Mouse (Mus musculus): ENCODE measurements around the gene Trpm3. TPM values are rescaled to one million over a fixed set of nuclear protein-coding genes. Genes with fewer than 3 reads are reported as not detected.
"Not testable (repeated sequence)": the region's sequence is repeated elsewhere in the genome, so short reads cannot be mapped to it uniquely, and the experiment has no call there.

Gene Trpm3
- polyA plus RNA-seq, 1 experiment, result not detected

- no peaks in the 10 kb centered on the region for H3K27me3 ChIP-seq (replicated peaks)
- TF ChIP-seq GATA1 (IDR thresholded peaks at IDR 0.05; ENCODE audit: borderline replicate concordance, low read length) (no peak), FLI1 (IDR thresholded peaks at IDR 0.05; ENCODE audit: low read length) (no peak)
- no peak overlapping the region for H3K4me3 ChIP-seq (replicated peaks)
- H3K4me1 ChIP-seq, result no peaks in the 10 kb centered on the region
- no peaks in the 10 kb centered on the region for H3K36me3 ChIP-seq (replicated peaks; ENCODE audit: low read length)
- no peaks in the 10 kb centered on the region for H3K9me3 ChIP-seq
Observed at GRCm38 (mm10) chr19:22848251-22848650, 709.4 kb downstream of the Trpm3 start.

DNA sequence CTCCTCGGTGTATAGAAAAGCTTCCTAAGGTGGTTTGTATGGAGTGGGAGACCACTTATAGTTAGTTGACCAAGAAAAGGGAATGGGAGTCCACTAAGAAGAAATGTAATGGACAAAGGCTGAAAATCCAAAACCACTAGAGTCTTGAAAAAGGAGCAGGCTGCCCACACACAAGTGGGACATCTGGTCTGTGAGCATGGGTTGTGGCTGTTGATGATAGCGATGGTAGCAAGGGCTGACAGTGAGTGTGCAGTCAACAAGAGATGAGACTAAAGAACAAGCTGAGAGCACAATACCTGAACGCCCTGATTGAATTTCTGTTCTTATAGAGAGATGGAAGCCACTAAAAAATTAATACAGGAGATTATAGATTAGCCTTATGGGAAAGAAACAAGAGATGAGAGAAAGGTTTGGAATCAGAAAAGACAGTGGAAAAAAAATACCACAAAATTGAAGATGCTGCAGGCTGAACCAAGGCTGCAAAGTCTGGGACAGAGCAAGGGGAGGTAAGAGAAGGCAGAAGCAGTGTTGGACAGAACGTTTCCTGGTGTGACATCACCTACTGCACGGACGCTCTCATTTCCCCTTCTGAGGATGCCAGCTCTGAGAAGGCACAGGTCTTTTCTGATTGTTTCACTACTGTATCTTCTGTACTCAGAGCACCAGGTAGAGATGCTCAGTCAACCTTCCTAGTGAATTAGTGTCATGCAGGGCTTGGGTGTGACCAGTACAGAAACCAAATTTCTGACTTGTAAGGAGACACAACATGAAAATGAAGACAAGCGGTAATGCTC lies 710.1 kb downstream of the Trpm3 start:
- TF ChIP-seq GATA1 (IDR thresholded peaks at IDR 0.05; ENCODE audit: borderline replicate concordance, low read length), result no peak
- no peak for TF ChIP-seq FLI1 (IDR thresholded peaks at IDR 0.05; ENCODE audit: low read length)
- Histone ChIP-seq H3K4me1 (no peaks in the 10 kb centered on the region), H3K4me3 (replicated peaks) (no peak overlapping the region), H3K27me3 (replicated peaks) (no peaks in the 10 kb centered on the region), H3K36me3 (replicated peaks; ENCODE audit: low read length) (no peaks in the 10 kb centered on the region), H3K9me3 (no peaks in the 10 kb centered on the region)

GRCm38 (mm10) chr19:22851423-22851822 lies 712.6 kb downstream of the Trpm3 start:
- H3K4me1 ChIP-seq; H3K27me3 ChIP-seq (replicated peaks); H3K36me3 ChIP-seq (replicated peaks; ENCODE audit: low read length); H3K4me3 ChIP-seq (replicated peaks); H3K9me3 ChIP-seq: not testable (repeated sequence)

DNA sequence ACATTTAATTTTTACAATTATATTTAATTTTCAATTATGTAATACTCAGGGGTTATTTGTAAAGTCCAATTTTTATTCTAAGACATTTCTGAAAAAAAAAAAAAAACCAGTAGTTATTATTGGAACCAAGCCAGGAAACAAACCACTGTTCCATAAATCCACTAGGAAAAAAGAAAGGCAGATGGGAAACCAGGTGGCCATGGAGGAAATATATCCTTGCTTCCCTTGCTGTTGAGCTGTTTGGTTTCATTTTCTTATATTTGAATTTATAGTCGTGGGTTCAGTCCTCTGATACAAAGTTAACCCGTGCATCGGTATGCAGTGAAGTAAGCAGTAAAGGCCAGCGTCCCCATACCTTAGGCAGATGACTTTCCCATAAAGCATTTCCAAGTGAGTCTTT lies 720.8 kb downstream of the Trpm3 start:
- H3K4me3 ChIP-seq (replicated peaks), result no peak overlapping the region
- no peaks in the 10 kb centered on the region for H3K4me1 ChIP-seq
- TF ChIP-seq GATA1 (IDR thresholded peaks at IDR 0.05; ENCODE audit: borderline replicate concordance, low read length), result no peak
- no peak for TF ChIP-seq FLI1 (IDR thresholded peaks at IDR 0.05; ENCODE audit: low read length)
- H3K9me3 ChIP-seq, result no peaks in the 10 kb centered on the region
- H3K27me3 ChIP-seq (replicated peaks), result no peaks in the 10 kb centered on the region
- H3K36me3 ChIP-seq (replicated peaks; ENCODE audit: low read length), result no peaks in the 10 kb centered on the region

DNA sequence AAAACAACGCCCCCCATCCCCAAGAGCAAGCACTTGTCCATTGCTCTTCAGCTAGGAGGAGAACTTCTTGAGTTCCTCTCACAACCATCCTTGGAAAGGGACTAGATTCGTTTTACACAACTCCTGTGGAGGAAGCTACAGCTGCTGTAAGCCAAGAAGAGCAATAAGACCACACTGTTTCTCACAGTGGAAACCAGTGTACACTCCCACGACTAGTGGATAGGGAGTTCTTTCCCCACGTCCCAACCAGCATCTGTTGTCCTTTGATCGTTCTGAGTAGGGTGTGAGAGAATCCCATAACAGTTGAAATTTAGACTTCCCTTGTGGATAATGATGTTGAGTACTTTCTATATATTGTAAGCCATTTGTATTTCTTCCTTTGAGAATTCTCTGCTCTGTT lies 728.6 kb downstream of the Trpm3 start:
- TF ChIP-seq GATA1 (IDR thresholded peaks at IDR 0.05; ENCODE audit: borderline replicate concordance, low read length) (no peak), FLI1 (IDR thresholded peaks at IDR 0.05; ENCODE audit: low read length) (no peak)
- Histone ChIP-seq H3K9me3 (no peaks in the 10 kb centered on the region), H3K27me3 (replicated peaks) (no peaks in the 10 kb centered on the region)

GRCm38 (mm10) chr19:22869853-22870252 lies 731.0 kb downstream of the Trpm3 start:
- Histone ChIP-seq H3K9me3 (no peaks in the 10 kb centered on the region), H3K27me3 (replicated peaks) (no peaks in the 10 kb centered on the region), H3K36me3 (replicated peaks; ENCODE audit: low read length) (no peaks in the 10 kb centered on the region), H3K4me1 (no peaks in the 10 kb centered on the region), H3K4me3 (replicated peaks) (no peak overlapping the region)
- TF ChIP-seq GATA1 (IDR thresholded peaks at IDR 0.05; ENCODE audit: borderline replicate concordance, low read length) (no peak), FLI1 (IDR thresholded peaks at IDR 0.05; ENCODE audit: low read length) (no peak)

More for the DNA sequence above, 728.6 kb downstream of the Trpm3 start:
- Histone ChIP-seq H3K4me1 (no peaks in the 10 kb centered on the region), H3K4me3 (replicated peaks) (no peak overlapping the region), H3K36me3 (replicated peaks; ENCODE audit: low read length) (no peaks in the 10 kb centered on the region)

DNA sequence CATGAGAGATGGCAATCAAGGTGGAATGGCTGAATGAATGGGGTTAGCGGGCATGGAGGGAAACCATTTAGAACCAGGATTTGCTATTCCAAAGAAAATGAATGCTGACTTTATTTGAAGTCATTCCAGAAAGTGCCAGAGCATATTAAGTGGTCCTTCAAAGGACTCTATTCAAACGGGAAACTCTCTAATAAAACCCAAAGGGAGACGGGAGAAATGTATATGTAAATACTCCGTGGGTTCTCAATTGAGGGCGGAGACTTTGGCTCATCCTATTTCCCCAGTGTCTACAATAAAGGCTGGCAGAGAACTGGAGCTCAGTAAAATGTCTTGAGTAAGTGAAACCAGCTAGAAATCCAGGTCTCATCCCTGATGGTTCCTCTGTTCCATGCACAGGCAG lies 733.6 kb downstream of the Trpm3 start:
- H3K27me3 ChIP-seq (replicated peaks), result no peaks in the 10 kb centered on the region
- H3K36me3 ChIP-seq (replicated peaks; ENCODE audit: low read length), result no peaks in the 10 kb centered on the region
- H3K9me3 ChIP-seq, result no peaks in the 10 kb centered on the region
- TF ChIP-seq FLI1 (IDR thresholded peaks at IDR 0.05; ENCODE audit: low read length), result no peak
- no peak for TF ChIP-seq GATA1 (IDR thresholded peaks at IDR 0.05; ENCODE audit: borderline replicate concordance, low read length)
- no peak overlapping the region for H3K4me3 ChIP-seq (replicated peaks)
- H3K4me1 ChIP-seq, result no peaks in the 10 kb centered on the region

DNA sequence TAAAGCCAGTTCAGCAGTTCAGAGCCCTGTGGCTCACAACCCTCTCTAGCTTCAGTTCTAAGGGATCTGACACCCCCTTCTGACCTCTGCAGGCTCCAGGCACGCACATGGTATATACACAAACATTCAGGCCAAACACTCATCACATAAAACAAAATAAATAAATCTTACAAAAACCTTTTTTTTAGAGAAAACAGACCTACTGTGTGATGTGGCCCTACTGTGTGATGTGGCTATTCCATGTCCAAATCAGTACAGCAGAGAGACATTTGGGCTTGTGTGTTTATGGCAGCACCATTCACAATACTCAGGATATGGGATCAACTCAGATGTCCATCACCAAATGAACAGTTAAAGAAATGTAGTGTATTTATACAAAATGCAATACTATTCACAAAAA lies 741.4 kb downstream of the Trpm3 start:
- TF ChIP-seq FLI1 (IDR thresholded peaks at IDR 0.05; ENCODE audit: low read length) (no peak), GATA1 (IDR thresholded peaks at IDR 0.05; ENCODE audit: borderline replicate concordance, low read length) (no peak)
- Histone ChIP-seq H3K4me3 (replicated peaks) (no peak overlapping the region), H3K36me3 (replicated peaks; ENCODE audit: low read length) (no peaks in the 10 kb centered on the region), H3K9me3 (no peaks in the 10 kb centered on the region), H3K4me1 (peaks cover 3% of the 10 kb centered on the region; the same call in 1 of the 2 replicates), H3K27me3 (replicated peaks) (peaks cover 2% of the 10 kb centered on the region)

DNA sequence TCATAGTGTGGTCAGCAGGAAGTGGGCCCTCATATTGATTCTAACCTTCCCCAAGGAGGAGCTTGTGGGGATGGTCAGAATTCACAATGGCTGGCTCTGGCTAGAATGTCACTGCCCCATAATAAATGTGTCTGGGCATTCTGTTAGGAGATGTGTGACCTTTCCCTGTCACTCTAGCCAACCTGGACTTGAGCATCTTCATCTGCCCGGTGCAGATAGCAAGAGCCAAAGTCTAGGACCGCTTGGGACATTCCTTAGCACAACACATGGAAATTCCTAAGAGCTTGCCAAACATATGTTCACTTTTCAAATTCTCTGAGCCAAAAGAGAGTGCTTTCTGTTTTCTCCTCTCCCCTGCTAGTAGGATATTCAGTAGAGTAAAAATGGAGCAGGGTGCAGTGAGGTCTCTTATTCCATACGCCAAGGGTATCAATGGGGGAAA lies 743.8 kb downstream of the Trpm3 start:
- H3K36me3 ChIP-seq (replicated peaks; ENCODE audit: low read length), result no peaks in the 10 kb centered on the region
- peaks cover 3% of the 10 kb centered on the region; the same call in 1 of the 2 replicates for H3K4me1 ChIP-seq
- peaks cover 2% of the 10 kb centered on the region for H3K27me3 ChIP-seq (replicated peaks)
- TF ChIP-seq GATA1 (IDR thresholded peaks at IDR 0.05; ENCODE audit: borderline replicate concordance, low read length) (no peak), FLI1 (IDR thresholded peaks at IDR 0.05; ENCODE audit: low read length) (no peak)
- no peak overlapping the region for H3K4me3 ChIP-seq (replicated peaks)
- H3K9me3 ChIP-seq, result no peaks in the 10 kb centered on the region

GRCm38 (mm10) chr19:22883154-22883553 lies 744.3 kb downstream of the Trpm3 start:
- TF ChIP-seq FLI1 (IDR thresholded peaks at IDR 0.05; ENCODE audit: low read length), result no peak
- TF ChIP-seq GATA1 (IDR thresholded peaks at IDR 0.05; ENCODE audit: borderline replicate concordance, low read length), result no peak
- H3K9me3 ChIP-seq, result no peaks in the 10 kb centered on the region
- H3K36me3 ChIP-seq (replicated peaks; ENCODE audit: low read length), result no peaks in the 10 kb centered on the region
- H3K4me1 ChIP-seq, result peaks cover 3% of the 10 kb centered on the region; the same call in 1 of the 2 replicates
- peaks cover 2% of the 10 kb centered on the region for H3K27me3 ChIP-seq (replicated peaks)
- H3K4me3 ChIP-seq (replicated peaks), result no peak overlapping the region
